Mouse (Mus musculus): ENCODE measurements around the gene Maff. TPM values are rescaled to one million over a fixed set of nuclear protein-coding genes. Genes with fewer than 3 reads are reported as not detected.

The Maff gene
- total and polyA plus RNA-seq, 3 experiments, result 8.4 to 11.7 (median 10.1) TPM

GRCm38 (mm10) chr15:79322991-79323790 is 23.2 kb upstream of the Maff start:
- no peak for ATAC-seq (ENCODE audit: extremely low read depth, insufficient number of reproducible peaks, low FRiP score, poor library complexity, severe bottlenecking)
- peaks cover 55% of the 10 kb centered on the region for H3K36me3 ChIP-seq (replicated peaks)
- no peak for TF ChIP-seq GATA2 (IDR thresholded peaks at IDR 0.05; ENCODE audit: borderline replicate concordance, low read depth, low read length)
- no peak for TF ChIP-seq TAL1 (conservative IDR thresholded peaks at IDR 0.05; ENCODE audit: low read depth, low read length)
- TF ChIP-seq POLR2AphosphoS5 (IDR thresholded peaks at IDR 0.05; ENCODE audit: insufficient replicate concordance, low read depth, low read length), result no peak
- no peak for TF ChIP-seq CTCF (IDR thresholded peaks at IDR 0.05; ENCODE audit: low read depth, low read length)
- no peak for TF ChIP-seq GATA1 (IDR thresholded peaks at IDR 0.05; ENCODE audit: borderline replicate concordance, low read length)
- DNase-seq (ENCODE audit: low spot score), result no peak
- peak overlapping the region; percentile 65; the same call in 1 of the 2 replicates for H3K4me3 ChIP-seq (ENCODE audit: low read depth, low read length)
- H3K9me3 ChIP-seq (replicated peaks), result no peaks in the 10 kb centered on the region
- peaks cover 78% of the 10 kb centered on the region for H3K4me1 ChIP-seq (ENCODE audit: insufficient read depth, low read depth, low read length)
- H3K27me3 ChIP-seq (ENCODE audit: insufficient read depth, low read length), result no peaks in the 10 kb centered on the region

GRCm38 (mm10) chr15:79323791-79324155 is 22.6 kb upstream of the Maff start:
- no peak for DNase-seq (ENCODE audit: low spot score)
- Histone ChIP-seq H3K27me3 (ENCODE audit: insufficient read depth, low read length) (no peaks in the 10 kb centered on the region), H3K36me3 (replicated peaks) (peaks cover 50% of the 10 kb centered on the region), H3K4me3 (ENCODE audit: low read depth, low read length) (peak overlapping the region; percentile 48; the same call in 1 of the 2 replicates), H3K9me3 (replicated peaks) (no peaks in the 10 kb centered on the region), H3K4me1 (ENCODE audit: insufficient read depth, low read depth, low read length) (peaks cover 79% of the 10 kb centered on the region)
- no peak for ATAC-seq (ENCODE audit: extremely low read depth, insufficient number of reproducible peaks, low FRiP score, poor library complexity, severe bottlenecking)
- TF ChIP-seq TAL1 (conservative IDR thresholded peaks at IDR 0.05; ENCODE audit: low read depth, low read length), result no peak
- TF ChIP-seq CTCF (IDR thresholded peaks at IDR 0.05; ENCODE audit: low read depth, low read length), result no peak
- TF ChIP-seq GATA1 (IDR thresholded peaks at IDR 0.05; ENCODE audit: borderline replicate concordance, low read length), result no peak
- no peak for TF ChIP-seq GATA2 (IDR thresholded peaks at IDR 0.05; ENCODE audit: borderline replicate concordance, low read depth, low read length)
- no peak for TF ChIP-seq POLR2AphosphoS5 (IDR thresholded peaks at IDR 0.05; ENCODE audit: insufficient replicate concordance, low read depth, low read length)

GRCm38 (mm10) chr15:79324373-79324772 is 22.0 kb upstream of the Maff start:
- Histone ChIP-seq H3K36me3 (replicated peaks) (peaks cover 44% of the 10 kb centered on the region), H3K9me3 (replicated peaks) (no peaks in the 10 kb centered on the region), H3K4me3 (ENCODE audit: low read depth, low read length) (peak overlapping the region; percentile 25; the same call in 1 of the 2 replicates), H3K27me3 (ENCODE audit: insufficient read depth, low read length) (no peaks in the 10 kb centered on the region), H3K4me1 (ENCODE audit: insufficient read depth, low read depth, low read length) (peaks cover 83% of the 10 kb centered on the region)
- ATAC-seq (ENCODE audit: extremely low read depth, insufficient number of reproducible peaks, low FRiP score, poor library complexity, severe bottlenecking), result no peak
- TF ChIP-seq CTCF (IDR thresholded peaks at IDR 0.05; ENCODE audit: low read depth, low read length), result no peak
- no peak for TF ChIP-seq GATA2 (IDR thresholded peaks at IDR 0.05; ENCODE audit: borderline replicate concordance, low read depth, low read length)
- no peak for TF ChIP-seq POLR2AphosphoS5 (IDR thresholded peaks at IDR 0.05; ENCODE audit: insufficient replicate concordance, low read depth, low read length)
- TF ChIP-seq TAL1 (conservative IDR thresholded peaks at IDR 0.05; ENCODE audit: low read depth, low read length), result no peak
- no peak for TF ChIP-seq GATA1 (IDR thresholded peaks at IDR 0.05; ENCODE audit: borderline replicate concordance, low read length)
- no peak for DNase-seq (ENCODE audit: low spot score)

GRCm38 (mm10) chr15:79325742-79326141 is 20.7 kb upstream of the Maff start:
- H3K4me1 ChIP-seq (ENCODE audit: insufficient read depth, low read depth, low read length), result peaks cover 78% of the 10 kb centered on the region
- DNase-seq (ENCODE audit: low spot score) (no peak), ATAC-seq (ENCODE audit: extremely low read depth, insufficient number of reproducible peaks, low FRiP score, poor library complexity, severe bottlenecking) (no peak)
- no peaks in the 10 kb centered on the region for H3K27me3 ChIP-seq (ENCODE audit: insufficient read depth, low read length)
- no peak for TF ChIP-seq GATA2 (IDR thresholded peaks at IDR 0.05; ENCODE audit: borderline replicate concordance, low read depth, low read length)
- no peak for TF ChIP-seq GATA1 (IDR thresholded peaks at IDR 0.05; ENCODE audit: borderline replicate concordance, low read length)
- TF ChIP-seq POLR2AphosphoS5 (IDR thresholded peaks at IDR 0.05; ENCODE audit: insufficient replicate concordance, low read depth, low read length), result no peak
- TF ChIP-seq TAL1 (conservative IDR thresholded peaks at IDR 0.05; ENCODE audit: low read depth, low read length), result no peak
- TF ChIP-seq CTCF (IDR thresholded peaks at IDR 0.05; ENCODE audit: low read depth, low read length), result no peak
- no peaks in the 10 kb centered on the region for H3K9me3 ChIP-seq (replicated peaks)
- H3K4me3 ChIP-seq (ENCODE audit: low read depth, low read length), result no peak overlapping the region; the same call in 1 of the 2 replicates
- peaks cover 33% of the 10 kb centered on the region for H3K36me3 ChIP-seq (replicated peaks)

- DNase-seq (ENCODE audit: low spot score) (no peak), ATAC-seq (ENCODE audit: extremely low read depth, insufficient number of reproducible peaks, low FRiP score, poor library complexity, severe bottlenecking) (no peak)
- H3K4me1 ChIP-seq (ENCODE audit: insufficient read depth, low read depth, low read length), result peaks cover 76% of the 10 kb centered on the region
Measured at GRCm38 (mm10) chr15:79326264-79326663, 20.2 kb upstream of the Maff start.

More at GRCm38 (mm10) chr15:79326264-79326663, 20.2 kb upstream of the Maff start:
- Histone ChIP-seq H3K27me3 (ENCODE audit: insufficient read depth, low read length) (no peaks in the 10 kb centered on the region), H3K36me3 (replicated peaks) (peaks cover 33% of the 10 kb centered on the region), H3K4me3 (ENCODE audit: low read depth, low read length) (peak overlapping the region; percentile 64; the same call in 1 of the 2 replicates), H3K9me3 (replicated peaks) (no peaks in the 10 kb centered on the region)
- TF ChIP-seq CTCF (IDR thresholded peaks at IDR 0.05; ENCODE audit: low read depth, low read length), result no peak
- no peak for TF ChIP-seq POLR2AphosphoS5 (IDR thresholded peaks at IDR 0.05; ENCODE audit: insufficient replicate concordance, low read depth, low read length)
- no peak for TF ChIP-seq GATA2 (IDR thresholded peaks at IDR 0.05; ENCODE audit: borderline replicate concordance, low read depth, low read length)
